In the genomic region with DNA sequence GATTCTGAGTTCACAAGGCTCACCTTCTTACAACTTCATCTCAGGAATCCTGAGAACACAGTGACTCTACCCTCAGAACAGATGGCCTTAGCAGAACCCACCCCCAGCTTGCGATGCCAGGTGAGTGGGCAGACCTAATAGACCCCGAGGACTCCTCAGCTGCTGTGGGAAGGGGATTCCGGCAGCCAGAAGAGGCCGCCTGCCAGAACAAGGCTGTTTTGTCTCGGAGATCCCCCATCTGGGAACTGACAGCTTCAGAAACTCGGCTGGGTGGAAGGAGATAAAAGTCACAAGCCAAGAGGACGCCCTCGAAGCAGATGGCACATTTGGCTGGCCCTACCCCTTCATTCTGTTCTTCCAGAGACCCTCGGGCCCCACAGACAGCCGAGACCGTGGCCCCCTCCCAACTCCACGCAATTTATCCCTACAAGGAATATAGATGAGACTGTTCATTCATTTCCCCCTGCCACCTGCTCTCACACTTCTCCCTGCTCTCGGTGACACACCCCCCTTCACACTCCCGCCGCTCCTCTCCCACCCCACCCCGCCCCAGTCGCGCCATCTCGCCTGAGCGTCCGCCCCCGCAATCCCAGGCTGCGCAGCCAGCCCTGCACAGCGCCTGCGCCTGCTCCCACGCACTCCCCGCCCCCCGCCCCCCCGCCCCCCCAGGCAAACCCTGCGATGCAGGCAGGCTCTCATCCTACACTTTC, we compare ENCODE assay signal across 8 mouse cellular contexts. TPM values are rescaled to one million over a fixed set of nuclear protein-coding genes. Genes with fewer than 3 reads are reported as not detected.
A peak's percentile ranks its signal among the peaks of the same experiment; 100 is the strongest.
DNase-seq lines count a peak whose midpoint lies in the region; ATAC-seq and TF ChIP-seq lines count a peak whose summit lies in the region.

Optc (minus strand) TSS at position 51 of the 710 bp plus-strand sequence.

- peak within 1 kb of the TSS; percentile 52 for H3K9ac ChIP-seq in kidney, embryonic 15.5 days
- peak within 1 kb of the TSS; percentile 53 for H3K9ac ChIP-seq in forebrain, embryonic 12.5 days
- H3K9ac ChIP-seq in intestine, embryonic 16.5 days (ENCODE audit: low read depth, low read length): peak within 1 kb of the TSS; percentile 67
- H3K9ac ChIP-seq in limb, embryonic 14.5 days (ENCODE audit: low read depth, low read length, severe bottlenecking): peak within 1 kb of the TSS; percentile 59
- H3K9ac ChIP-seq in neural tube, embryonic 11.5 days (ENCODE audit: low read length): peak within 1 kb of the TSS; percentile 55

- H3K9me3 ChIP-seq in kidney, embryonic 15.5 days (replicated peaks): no peaks in the 10 kb centered on the region
- H3K9me3 ChIP-seq in forebrain, embryonic 12.5 days: no peaks in the 10 kb centered on the region
- H3K9me3 ChIP-seq in intestine, embryonic 16.5 days (ENCODE audit: control insufficient read depth, low read length): no peaks in the 10 kb centered on the region
- no peaks in the 10 kb centered on the region for H3K9me3 ChIP-seq in limb, embryonic 14.5 days (ENCODE audit: control insufficient read depth, low read length)
- no peaks in the 10 kb centered on the region for H3K9me3 ChIP-seq in neural tube, embryonic 11.5 days (ENCODE audit: control insufficient read depth, low read length)

- peaks cover 16% of the 10 kb centered on the region; the same call in 1 of the 2 replicates for H3K27me3 ChIP-seq in kidney, embryonic 15.5 days
- H3K27me3 ChIP-seq in forebrain, embryonic 12.5 days: peaks cover 31% of the 10 kb centered on the region
- H3K27me3 ChIP-seq in intestine, embryonic 16.5 days (replicated peaks; ENCODE audit: control insufficient read depth, insufficient read depth, low read length): no peaks in the 10 kb centered on the region
- H3K27me3 ChIP-seq in limb, embryonic 14.5 days (ENCODE audit: control insufficient read depth, insufficient read depth, low read length): no peaks in the 10 kb centered on the region
- peaks cover 3% of the 10 kb centered on the region for H3K27me3 ChIP-seq in neural tube, embryonic 11.5 days (ENCODE audit: control insufficient read depth, insufficient read depth, low read length)

- peak within 1 kb of the TSS; percentile 79 for H3K4me2 ChIP-seq in kidney, embryonic 15.5 days
- H3K4me2 ChIP-seq in forebrain, embryonic 12.5 days: peak within 1 kb of the TSS; percentile 73
- peak within 1 kb of the TSS; percentile 76 for H3K4me2 ChIP-seq in intestine, embryonic 16.5 days (ENCODE audit: low read depth, low read length)
- peak within 1 kb of the TSS; percentile 88 for H3K4me2 ChIP-seq in limb, embryonic 14.5 days (replicated peaks; ENCODE audit: low read depth, low read length, severe bottlenecking)
- peak within 1 kb of the TSS; percentile 83 for H3K4me2 ChIP-seq in neural tube, embryonic 11.5 days (ENCODE audit: low read depth)

- no peak for DNase-seq in kidney, adult 18-20 months
- DNase-seq in brain, embryonic 18.5 days (ENCODE audit: low read depth, low spot score): peak; percentile 74
- DNase-seq in limb, embryonic 14.5 days (ENCODE audit: low spot score): peak; percentile 45
- DNase-seq in neural tube, embryonic 11.5 days (ENCODE audit: low spot score): peak; percentile 69

- peaks cover 43% of the 10 kb centered on the region for H3K4me1 ChIP-seq in kidney, embryonic 15.5 days
- peaks cover 38% of the 10 kb centered on the region for H3K4me1 ChIP-seq in forebrain, embryonic 12.5 days
- H3K4me1 ChIP-seq in intestine, embryonic 16.5 days (ENCODE audit: control insufficient read depth, insufficient read depth, low read length): peaks cover 14% of the 10 kb centered on the region
- H3K4me1 ChIP-seq in limb, embryonic 14.5 days (ENCODE audit: control insufficient read depth, insufficient read depth, low read length): peaks cover 16% of the 10 kb centered on the region
- H3K4me1 ChIP-seq in neural tube, embryonic 11.5 days (ENCODE audit: control insufficient read depth, insufficient read depth, low read length): peaks cover 16% of the 10 kb centered on the region

- ATAC-seq in kidney, embryonic 15.5 days (replicated peaks; ENCODE audit: low FRiP score): peak; percentile 81
- peak; percentile 88 for ATAC-seq in forebrain, embryonic 12.5 days (ENCODE audit: low FRiP score)
- peak; percentile 79 for ATAC-seq in intestine, embryonic 16.5 days
- ATAC-seq in limb, embryonic 14.5 days (ENCODE audit: low FRiP score, low read depth): peak; percentile 81
- ATAC-seq in neural tube, embryonic 11.5 days (ENCODE audit: insufficient read depth, low FRiP score, low TSS enrichment): peak; percentile 78
- no peak for ATAC-seq in activated CD4-positive, CD25-positive, alpha-beta regulatory T cell, adult 4 months

- H3K4me3 ChIP-seq in kidney, embryonic 15.5 days (replicated peaks): peak within 1 kb of the TSS; percentile 41
- peak within 1 kb of the TSS; percentile 39 for H3K4me3 ChIP-seq in forebrain, embryonic 12.5 days (replicated peaks)
- H3K4me3 ChIP-seq in intestine, embryonic 16.5 days (ENCODE audit: low read length): peak within 1 kb of the TSS; percentile 43
- H3K4me3 ChIP-seq in limb, embryonic 14.5 days (replicated peaks; ENCODE audit: low read length): peak within 1 kb of the TSS; percentile 43
- H3K4me3 ChIP-seq in neural tube, embryonic 11.5 days (ENCODE audit: low read depth, low read length): peak within 1 kb of the TSS; percentile 38

- TF ChIP-seq POLR2A in limb, embryonic 14.5 days (IDR thresholded peaks at IDR 0.05; ENCODE audit: borderline replicate concordance, extremely low read depth, insufficient read depth, insufficient read length): no peak

- no peaks in the 10 kb centered on the region for H3K36me3 ChIP-seq in kidney, embryonic 15.5 days
- H3K36me3 ChIP-seq in forebrain, embryonic 12.5 days (replicated peaks): no peaks in the 10 kb centered on the region
- no peaks in the 10 kb centered on the region for H3K36me3 ChIP-seq in intestine, embryonic 16.5 days (ENCODE audit: control insufficient read depth, insufficient read depth, low read length)
- no peaks in the 10 kb centered on the region for H3K36me3 ChIP-seq in limb, embryonic 14.5 days (ENCODE audit: control insufficient read depth, insufficient read depth, low read length)
- H3K36me3 ChIP-seq in neural tube, embryonic 11.5 days (ENCODE audit: control insufficient read depth, insufficient read depth, low read length): no peaks in the 10 kb centered on the region

- peak within 1 kb of the TSS; percentile 82 for H3K27ac ChIP-seq in kidney, embryonic 15.5 days
- H3K27ac ChIP-seq in forebrain, embryonic 12.5 days: peak within 1 kb of the TSS; percentile 81
- H3K27ac ChIP-seq in intestine, embryonic 16.5 days (ENCODE audit: low read length): peak within 1 kb of the TSS; percentile 71
- H3K27ac ChIP-seq in limb, embryonic 14.5 days (replicated peaks; ENCODE audit: low read depth, low read length): peak within 1 kb of the TSS; percentile 67
- H3K27ac ChIP-seq in neural tube, embryonic 11.5 days (ENCODE audit: low read depth, low read length): peak within 1 kb of the TSS; percentile 60

- 3% methylated on average over 23 of the region's 30 CpGs for WGBS in kidney, embryonic 15.5 days
- 2% methylated on average over 29 of the region's 30 CpGs for WGBS in forebrain, embryonic 12.5 days
- WGBS in intestine, embryonic 16.5 days: 5% methylated on average over 28 of the region's 30 CpGs
- WGBS in limb, embryonic 14.5 days: 3% methylated on average over 29 of the region's 30 CpGs
- 3% methylated on average over 25 of the region's 30 CpGs for WGBS in neural tube, embryonic 11.5 days

RNA-seq across cellular contexts. Expression of gene Optc, which starts in this region (rescaled TPM):
- polyA plus RNA-seq in kidney, embryonic 15.5 days (2015; fragmentation: Nextera tagmentation; extraction: Ambion mirVana): 0.27 and 0.56 TPM in 2 replicates
- 2.6 and 3.2 TPM in 2 replicates for polyA plus RNA-seq in forebrain, embryonic 12.5 days (2016; fragmentation: Nextera tagmentation; extraction: Ambion mirVana)
- polyA plus RNA-seq in intestine, embryonic 16.5 days (2015; fragmentation: Nextera tagmentation; extraction: Ambion mirVana): 1.1 and 1.3 TPM in 2 replicates
- polyA plus RNA-seq in limb, embryonic 14.5 days (2012; rRNA removed): 2.4 and 3.7 TPM in 2 replicates
- 1.0 and 1.1 TPM in 2 replicates for polyA plus RNA-seq in limb, embryonic 14.5 days (2014; fragmentation: Nextera tagmentation; extraction: Ambion mirVana)
- 1.5 and 2.5 TPM in 2 replicates for polyA plus RNA-seq in neural tube, embryonic 11.5 days (2014; fragmentation: Nextera tagmentation; extraction: Ambion mirVana)
- polyA plus RNA-seq in activated CD4-positive, CD25-positive, alpha-beta regulatory T cell, adult 4 months (2017; shearing (Covaris generic)): not detected

Comparison
In these comparisons a context has a peak if more than half of its experiments do, and no peak if none do; other contexts are left out.
1. Peak in ATAC-seq, H3K4me3 ChIP-seq, H3K27ac ChIP-seq, H3K9ac ChIP-seq and H3K4me2 ChIP-seq in kidney, embryonic 15.5 days; RNA of the gene not detected or under 1 TPM.